Mouse (Mus musculus) E14TG2a.4 (cell line): ENCODE measurements around the gene Dph7.

Experiments
- CTCF ChIP-seq: conservative IDR thresholded peaks from 2 replicates; pipeline ENCODE4 v1.5.1; 2014; ENCODE audit warnings: low read length
- NANOG ChIP-seq: IDR thresholded peaks from 2 replicates; pipeline ENCODE4 v1.6.1; 2014; ENCODE audit warnings: borderline replicate concordance, low read length, mixed read lengths
- POU5F1 ChIP-seq: IDR thresholded peaks from 2 replicates; pipeline ENCODE4 v1.6.1; 2014; ENCODE audit warnings: low read length, borderline replicate concordance

DNA sequence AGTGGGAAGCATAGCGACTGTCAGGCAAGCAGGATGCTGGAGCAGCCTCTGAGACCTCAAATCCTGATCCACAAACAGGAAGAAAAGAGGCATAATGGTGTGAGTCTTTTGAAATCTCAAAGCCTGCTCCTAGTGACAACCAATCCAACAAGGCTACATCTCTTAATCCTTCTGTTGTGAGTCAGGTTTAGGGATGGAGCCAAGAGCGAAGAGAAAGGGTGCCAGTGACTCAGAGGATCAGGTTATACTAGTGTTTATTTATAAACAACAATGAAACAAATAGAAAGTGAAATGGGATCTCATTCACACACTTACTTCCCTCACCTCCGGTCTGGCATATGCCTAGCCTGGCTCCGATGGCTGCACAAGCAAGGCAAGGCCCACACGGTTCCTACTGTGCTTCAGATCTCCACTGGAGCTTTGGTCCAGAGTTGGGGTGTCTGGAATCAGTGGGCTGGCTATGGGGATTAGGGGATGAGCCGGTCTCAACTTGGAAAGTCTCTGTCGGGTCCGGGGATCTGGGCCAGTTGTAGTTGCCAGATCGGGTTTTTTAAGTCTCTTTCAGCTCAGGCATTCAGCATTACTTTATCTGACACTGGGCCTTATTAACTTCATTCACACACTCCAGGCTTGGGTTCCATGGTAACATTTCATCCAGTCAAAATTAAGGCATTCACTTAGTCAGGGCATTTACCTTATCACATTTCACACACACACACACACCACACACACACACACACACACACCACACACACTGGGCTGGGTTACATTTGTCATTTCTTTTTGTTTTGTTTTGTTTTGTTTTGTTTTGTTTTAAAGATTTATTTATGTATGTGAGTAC lies 42.0 kb downstream of the Dph7 start:
- no peak for TF ChIP-seq CTCF
- no peak for TF ChIP-seq NANOG
- TF ChIP-seq POU5F1: no peak
